14 mouse cellular contexts compared by ENCODE assay signal in genomic region chr1:79598385-79599178, GRCm38 (mm10).
DNase-seq lines count a peak whose midpoint lies in the region; ATAC-seq and TF ChIP-seq lines count a peak whose summit lies in the region.
"Had no signal": no experiment of that assay in that cellular context is flagged by ENCODE, and none has a peak within 500 bp of the region (broad histone marks: within the 10 kb centered on the region; RNA-seq: fewer than 3 reads in every experiment).

No protein-coding gene starts in this region.

- WGBS in embryonic facial prominence, embryonic 10.5 days = 51% methylated on average over 5 of the region's 5 CpGs
- WGBS in forebrain, postnatal 0 days = 40% methylated on average over 5 of the region's 5 CpGs
- 22% methylated on average over 5 of the region's 5 CpGs for WGBS in neural tube, embryonic 13.5 days

- TF ChIP-seq CTCF in forebrain, postnatal 0 days (IDR thresholded peaks at IDR 0.05; ENCODE audit: low read depth) = no peak

- ATAC-seq in forebrain, postnatal 0 days = peak; percentile 96
- ATAC-seq in neural tube, embryonic 13.5 days (ENCODE audit: low read depth) = peak; percentile 97
- ATAC-seq in monocyte, adult 5-6 weeks (replicated peaks; ENCODE audit: insufficient number of reproducible peaks, low FRiP score, low TSS enrichment, poor library complexity, severe bottlenecking) = no peak
- ATAC-seq: intestine, embryonic 16.5 days had no signal

- H3K9ac ChIP-seq in forebrain, postnatal 0 days = no peak overlapping the region
- H3K9ac ChIP-seq in neural tube, embryonic 13.5 days = no peak overlapping the region
- H3K9ac ChIP-seq: heart, embryonic 12.5 days; limb, embryonic 12.5 days; lung, embryonic 14.5 days had no signal

- DNase-seq in embryonic facial prominence, embryonic 10.5 days (ENCODE audit: low spot score) = peak; percentile 19
- peak; percentile 54 for DNase-seq in forebrain, postnatal 0 days
- DNase-seq in layer of hippocampus, postnatal 14 days (ENCODE audit: low spot score in 2 of 2) = peak; percentile 27 to 50
- no peak for DNase-seq in heart, postnatal 4 days
- DNase-seq in kidney, postnatal 25 days = no peak
- no peak for DNase-seq in adrenal gland, adult 8-10 months
- DNase-seq: lung, embryonic 14.5 days; right cerebral cortex, postnatal 14 days had no signal

- no peaks in the 10 kb centered on the region for H3K27me3 ChIP-seq in embryonic facial prominence, embryonic 10.5 days (replicated peaks; ENCODE audit: low read depth, poor library complexity, severe bottlenecking)
- H3K27me3 ChIP-seq in forebrain, postnatal 0 days (ENCODE audit: insufficient read depth, low read length) = no peaks in the 10 kb centered on the region
- H3K27me3 ChIP-seq in neural tube, embryonic 13.5 days = no peaks in the 10 kb centered on the region
- H3K27me3 ChIP-seq: CH12.LX; heart, embryonic 12.5 days; limb, embryonic 12.5 days had no signal

- no peak overlapping the region for H3K4me2 ChIP-seq in forebrain, postnatal 0 days (ENCODE audit: low read depth)
- H3K4me2 ChIP-seq in neural tube, embryonic 13.5 days = no peak overlapping the region
- H3K4me2 ChIP-seq: heart, embryonic 12.5 days; limb, embryonic 12.5 days; lung, embryonic 14.5 days had no signal

- H3K4me3 ChIP-seq in embryonic facial prominence, embryonic 10.5 days = no peak overlapping the region
- H3K4me3 ChIP-seq in forebrain, postnatal 0 days (ENCODE audit: low read depth, low read length) = no peak overlapping the region
- H3K4me3 ChIP-seq in neural tube, embryonic 13.5 days = no peak overlapping the region
- H3K4me3 ChIP-seq: heart, embryonic 12.5 days; limb, embryonic 12.5 days had no signal

- H3K27ac ChIP-seq in embryonic facial prominence, embryonic 10.5 days (replicated peaks) = 0 out of 2 replicates have a peak overlapping the region, but pooled peaks have one; percentile 51
- H3K27ac ChIP-seq in forebrain, postnatal 0 days (ENCODE audit: low read depth, low read length) = peak overlapping the region; percentile 46; the same call in 1 of the 2 replicates
- H3K27ac ChIP-seq in neural tube, embryonic 13.5 days (replicated peaks) = peak overlapping the region; percentile 81
- H3K27ac ChIP-seq: limb, embryonic 12.5 days had no signal

- peaks cover 9% of the 10 kb centered on the region for H3K4me1 ChIP-seq in embryonic facial prominence, embryonic 10.5 days
- no peaks in the 10 kb centered on the region for H3K4me1 ChIP-seq in forebrain, postnatal 0 days (ENCODE audit: insufficient read depth)
- H3K4me1 ChIP-seq in neural tube, embryonic 13.5 days (replicated peaks) = peaks cover 11% of the 10 kb centered on the region
- H3K4me1 ChIP-seq: heart, embryonic 12.5 days; limb, embryonic 12.5 days had no signal

- H3K36me3 ChIP-seq in embryonic facial prominence, embryonic 10.5 days (replicated peaks) = no peaks in the 10 kb centered on the region
- no peaks in the 10 kb centered on the region for H3K36me3 ChIP-seq in forebrain, postnatal 0 days (ENCODE audit: insufficient read depth)
- no peaks in the 10 kb centered on the region for H3K36me3 ChIP-seq in neural tube, embryonic 13.5 days
- H3K36me3 ChIP-seq: heart, embryonic 12.5 days; limb, embryonic 12.5 days had no signal

- H3K9me3 ChIP-seq in embryonic facial prominence, embryonic 10.5 days = no peaks in the 10 kb centered on the region
- no peaks in the 10 kb centered on the region for H3K9me3 ChIP-seq in forebrain, postnatal 0 days (ENCODE audit: low read length)
- no peaks in the 10 kb centered on the region for H3K9me3 ChIP-seq in neural tube, embryonic 13.5 days
- H3K9me3 ChIP-seq: limb, embryonic 12.5 days had no signal

Comparison
In these comparisons a context has a peak if more than half of its experiments do, and no peak if none do; other contexts are left out.
1. DNase-seq: peak in embryonic facial prominence, embryonic 10.5 days (single experiment), forebrain, postnatal 0 days (single experiment) and layer of hippocampus, postnatal 14 days (2 of 2); none in heart, postnatal 4 days (single experiment), kidney, postnatal 25 days (0 of 2) and adrenal gland, adult 8-10 months (single experiment).
2. Peak in every context shown above with its lines, with median percentiles within 50 percentile points of each other: H3K27ac ChIP-seq.